Mouse (Mus musculus) intestine, embryonic 14.5 days (tissue): ENCODE results near the gene Polm. TPM values are rescaled to one million over a fixed set of nuclear protein-coding genes. Genes with fewer than 3 reads are reported as not detected.

ENCODE experiments used
- ATAC-seq: fragments of 200-750 bp; cut with Nextera tagmentation; replicated peaks from 2 replicates; pipeline ENCODE4 v1.8.0; 2017; ENCODE audit warnings: low read depth, moderate number of reproducible peaks, moderate TSS enrichment, moderate library complexity; ENCODE audit not compliant: low FRiP score, low TSS enrichment
- DNase-seq: peaks from one replicate; pipeline ENCODE4 v3.0.0-alpha.2; 2018; ENCODE audit warnings: low spot score
- H3K27ac ChIP-seq: fragments of 300-500 bp; sonication (generic); 2 replicates; pipeline ENCODE4 v1.5.1; 2014; ENCODE audit warnings: low read depth, mild to moderate bottlenecking, control low read depth
- H3K27me3 ChIP-seq: fragments of 300-500 bp; sonication (generic); replicated peaks from 2 replicates; pipeline ENCODE4 v1.6.1; 2014; ENCODE audit warnings: low read length, control low read depth; ENCODE audit not compliant: control insufficient read depth, insufficient read depth
- H3K36me3 ChIP-seq: fragments of 300-500 bp; sonication (generic); 2 replicates; pipeline ENCODE4 v1.6.1; 2014; ENCODE audit warnings: low read length, control low read depth; ENCODE audit not compliant: control insufficient read depth, insufficient read depth
- H3K4me1 ChIP-seq: fragments of 300-500 bp; sonication (generic); replicated peaks from 2 replicates; pipeline ENCODE4 v1.6.1; 2014; ENCODE audit warnings: low read length, control low read depth, mixed read lengths; ENCODE audit not compliant: control insufficient read depth, insufficient read depth
- H3K4me2 ChIP-seq: fragments of 300-500 bp; sonication (generic); 2 replicates; pipeline ENCODE4 v1.6.1; 2014; ENCODE audit warnings: low read length
- H3K4me3 ChIP-seq: fragments of 300-500 bp; sonication (generic); 2 replicates; pipeline ENCODE4 v1.5.1; 2014; ENCODE audit warnings: low read depth, low read length, control low read depth, mixed read lengths
- H3K9ac ChIP-seq: fragments of 300-500 bp; sonication (generic); 2 replicates; pipeline ENCODE4 v1.6.1; 2014; ENCODE audit warnings: mild to moderate bottlenecking, low read length
- H3K9me3 ChIP-seq: fragments of 300-500 bp; sonication (generic); 2 replicates; pipeline ENCODE4 v1.6.1; 2016; ENCODE audit warnings: low read length, control low read depth; ENCODE audit not compliant: control insufficient read depth
- WGBS: fragments of 180-500 bp; shearing (Covaris S2); extraction: QIAGEN DNeasy Blood & Tissue Kit; methylation state at CpG from one replicate; pipeline ENCODE4 v1.1.7; 2014; 5-methylcytosine and 5-hydroxymethylcytosine counted together
- polyA plus RNA-seq: library from polyadenylated mRNA; unstranded; fragments of >200 nt; fragmentation: Nextera tagmentation; extraction: Ambion mirVana; gene quantifications from 2 replicates; pipeline ENCODE4 v1.2.1, GENCODE M21; 2014

Gene Polm
- polyA plus RNA-seq, 1 experiment from 2014 or later: 10.2 TPM

- Histone ChIP-seq H3K4me1 (peaks cover 6% of the 10 kb centered on the region; the same call in 1 of the 2 replicates), H3K4me2 (no peak overlapping the region), H3K27me3 (no peaks in the 10 kb centered on the region), H3K9ac (no peak overlapping the region), H3K4me3 (no peak overlapping the region), H3K9me3 (no peaks in the 10 kb centered on the region), H3K27ac (no peak overlapping the region), H3K36me3 (peaks cover 6% of the 10 kb centered on the region; the same call in 1 of the 2 replicates)
- 91% methylated on average over 3 of the region's 3 CpGs for WGBS
- DNase-seq (no peak), ATAC-seq (no peak)
Observed at GRCm38 (mm10) chr11:5805711-5806110, 32.1 kb downstream of the Polm start.

- ATAC-seq (no peak), DNase-seq (no peak)
- peaks cover 6% of the 10 kb centered on the region; the same call in 1 of the 2 replicates for H3K4me1 ChIP-seq
- no peak overlapping the region for H3K9ac ChIP-seq
- peaks cover 22% of the 10 kb centered on the region for H3K36me3 ChIP-seq
- H3K4me2 ChIP-seq: no peak overlapping the region
- no peak overlapping the region for H3K4me3 ChIP-seq
- H3K9me3 ChIP-seq: no peaks in the 10 kb centered on the region
- 62% methylated on average over 5 of the region's 5 CpGs for WGBS
- H3K27me3 ChIP-seq: no peaks in the 10 kb centered on the region
- H3K27ac ChIP-seq: no peak overlapping the region
Observed at GRCm38 (mm10) chr11:5804174-5804573, 33.6 kb downstream of the Polm start.

- H3K27ac ChIP-seq: no peak within 1 kb of the TSS
- H3K4me3 ChIP-seq: no peak within 1 kb of the TSS
- H3K36me3 ChIP-seq: peaks cover 27% of the 10 kb centered on the region
- WGBS: 47% methylated on average over 8 of the region's 8 CpGs
- no peaks in the 10 kb centered on the region for H3K27me3 ChIP-seq
- no peak within 1 kb of the TSS for H3K4me2 ChIP-seq
- peaks cover 6% of the 10 kb centered on the region; the same call in 1 of the 2 replicates for H3K4me1 ChIP-seq
- no peak within 1 kb of the TSS for H3K9ac ChIP-seq
- ATAC-seq (no peak), DNase-seq (no peak)
- no peaks in the 10 kb centered on the region for H3K9me3 ChIP-seq
Observed at GRCm38 (mm10) chr11:5803551-5803981, 34.2 kb downstream of the Polm start, which contains the start of gene Pgam2. TSS of gene Pgam2 (minus strand) at chr11:5803733.

- no peak overlapping the region for H3K4me2 ChIP-seq
- H3K36me3 ChIP-seq: peaks cover 35% of the 10 kb centered on the region
- no peaks in the 10 kb centered on the region for H3K9me3 ChIP-seq
- no peaks in the 10 kb centered on the region for H3K27me3 ChIP-seq
- H3K27ac ChIP-seq: no peak overlapping the region
- DNase-seq (no peak), ATAC-seq (peak; percentile 48; the same call in 1 of the 2 replicates)
- no peak overlapping the region for H3K4me3 ChIP-seq
- H3K4me1 ChIP-seq: peaks cover 6% of the 10 kb centered on the region; the same call in 1 of the 2 replicates
- no peak overlapping the region for H3K9ac ChIP-seq
- 68% methylated on average over 8 of the region's 8 CpGs for WGBS
Observed at GRCm38 (mm10) chr11:5802457-5803217, 35.2 kb downstream of the Polm start.

GRCm38 (mm10) chr11:5802005-5802404 is 35.8 kb downstream of the Polm start:
- no peak overlapping the region for H3K9ac ChIP-seq
- 73% methylated on average over 12 of the region's 12 CpGs for WGBS
- no peak overlapping the region for H3K27ac ChIP-seq
- no peak overlapping the region for H3K4me2 ChIP-seq
- peaks cover 42% of the 10 kb centered on the region for H3K36me3 ChIP-seq
- H3K27me3 ChIP-seq: no peaks in the 10 kb centered on the region
- no peaks in the 10 kb centered on the region for H3K9me3 ChIP-seq
- ATAC-seq (peak; percentile 31; the same call in 1 of the 2 replicates), DNase-seq (no peak)
- peaks cover 6% of the 10 kb centered on the region; the same call in 1 of the 2 replicates for H3K4me1 ChIP-seq
- H3K4me3 ChIP-seq: no peak overlapping the region

GRCm38 (mm10) chr11:5801511-5801910 is 36.3 kb downstream of the Polm start:
- H3K4me2 ChIP-seq: no peak overlapping the region
- 93% methylated on average over 16 of the region's 16 CpGs for WGBS
- no peak overlapping the region for H3K27ac ChIP-seq

GRCm38 (mm10) chr11:5799621-5800490 is 38.0 kb downstream of the Polm start:
- no peak overlapping the region for H3K4me2 ChIP-seq
- no peaks in the 10 kb centered on the region for H3K27me3 ChIP-seq
- H3K4me1 ChIP-seq: peaks cover 6% of the 10 kb centered on the region; the same call in 1 of the 2 replicates
- peaks cover 63% of the 10 kb centered on the region for H3K36me3 ChIP-seq
- no peak overlapping the region for H3K27ac ChIP-seq
- H3K9ac ChIP-seq: no peak overlapping the region
- no peaks in the 10 kb centered on the region for H3K9me3 ChIP-seq
- DNase-seq (no peak), ATAC-seq (no peak)
- no peak overlapping the region for H3K4me3 ChIP-seq
- 80% methylated on average over 17 of the region's 17 CpGs for WGBS

More at GRCm38 (mm10) chr11:5801511-5801910, 36.3 kb downstream of the Polm start:
- H3K27me3 ChIP-seq: no peaks in the 10 kb centered on the region
- no peak overlapping the region for H3K4me3 ChIP-seq
- DNase-seq (no peak), ATAC-seq (no peak)
- no peak overlapping the region for H3K9ac ChIP-seq
- H3K4me1 ChIP-seq: peaks cover 6% of the 10 kb centered on the region; the same call in 1 of the 2 replicates
- H3K36me3 ChIP-seq: peaks cover 47% of the 10 kb centered on the region
- H3K9me3 ChIP-seq: no peaks in the 10 kb centered on the region

- DNase-seq (no peak), ATAC-seq (no peak)
- Histone ChIP-seq H3K4me1 (peaks cover 1% of the 10 kb centered on the region; the same call in 1 of the 2 replicates), H3K27ac (no peak overlapping the region), H3K4me2 (no peak overlapping the region), H3K27me3 (no peaks in the 10 kb centered on the region), H3K4me3 (no peak overlapping the region), H3K9me3 (no peaks in the 10 kb centered on the region), H3K9ac (no peak overlapping the region), H3K36me3 (peaks cover 82% of the 10 kb centered on the region)
- 89% methylated on average over 5 of the region's 5 CpGs for WGBS
Observed at GRCm38 (mm10) chr11:5797928-5798327, 39.9 kb downstream of the Polm start.
